Comparison of ENCODE assay signal across 8 mouse cellular contexts in the genomic region with DNA sequence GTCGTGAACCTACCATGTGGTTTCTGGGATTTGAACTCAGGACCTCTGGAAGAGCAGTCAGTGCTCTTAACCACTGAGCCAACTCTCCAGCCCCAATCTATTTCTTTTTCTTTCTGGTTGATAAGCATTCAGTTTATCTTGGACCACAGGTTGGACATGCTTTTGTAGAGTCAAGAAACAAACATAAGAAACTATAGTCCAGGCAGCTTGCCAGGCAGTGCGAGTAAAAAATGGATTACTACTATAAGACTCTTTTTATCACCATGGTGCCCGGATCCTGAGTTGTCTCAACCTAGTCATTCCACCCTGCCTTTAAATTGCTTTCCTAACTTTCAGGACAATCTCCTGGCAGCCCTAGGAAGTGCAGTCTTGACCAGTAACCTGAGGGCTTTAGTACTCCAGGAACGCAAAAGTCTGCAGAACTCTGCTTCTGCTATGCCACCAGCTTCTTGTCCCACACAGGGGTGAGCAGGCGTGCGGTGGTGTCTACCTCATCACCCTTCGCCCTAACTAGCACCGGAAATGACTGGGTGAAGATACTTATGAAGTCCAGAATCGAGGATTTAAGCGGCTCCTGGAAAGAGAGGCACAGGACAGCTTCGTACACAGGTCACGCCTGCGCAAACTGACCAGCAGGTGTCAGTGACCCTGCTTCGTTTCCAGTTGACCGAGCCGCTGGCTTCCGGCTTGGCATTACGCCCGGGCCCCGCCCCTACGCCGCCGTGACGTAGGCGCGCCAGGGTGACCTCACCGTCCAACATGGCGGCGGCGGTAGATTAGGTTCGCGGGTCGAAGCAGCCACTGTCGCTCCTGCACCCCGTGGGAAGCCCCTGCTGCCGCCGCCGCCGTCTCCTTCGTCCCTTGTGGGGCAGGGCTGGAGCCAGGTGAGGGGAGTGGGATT. TPM values are rescaled to one million over a fixed set of nuclear protein-coding genes. Genes with fewer than 3 reads are reported as not detected.
A peak's percentile ranks its signal among the peaks of the same experiment; 100 is the strongest.
DNase-seq lines count a peak whose midpoint lies in the region; ATAC-seq and TF ChIP-seq lines count a peak whose summit lies in the region.

Gene Bcl2l13 (plus strand): TSS at position 739 of the 901 bp plus-strand sequence.

- peaks cover 7 to 47% of the 10 kb centered on the region in 2 experiments for H3K36me3 ChIP-seq in MEL (ENCODE audit: control insufficient read depth in 1 of 2, insufficient read depth in 2 of 2, low read length in 2 of 2)
- peaks cover 22% of the 10 kb centered on the region for H3K36me3 ChIP-seq in hindbrain, embryonic 10.5 days
- no peaks in the 10 kb centered on the region for H3K36me3 ChIP-seq in lung, postnatal 0 days (ENCODE audit: insufficient read depth, low read length)

- TF ChIP-seq RAD21 in MEL (IDR thresholded peaks at IDR 0.05; ENCODE audit: low read depth, low read length), result no peak

- no peaks in the 10 kb centered on the region for H3K27me3 ChIP-seq in MEL (ENCODE audit: control insufficient read depth in 1 of 2, insufficient read depth in 2 of 2, low read length in 2 of 2)
- no peaks in the 10 kb centered on the region for H3K27me3 ChIP-seq in hindbrain, embryonic 10.5 days (ENCODE audit: insufficient read depth, poor library complexity, severe bottlenecking)
- H3K27me3 ChIP-seq in lung, postnatal 0 days (replicated peaks; ENCODE audit: insufficient read depth, low read length), result no peaks in the 10 kb centered on the region

- TF ChIP-seq CTCF in MEL (IDR thresholded peaks at IDR 0.05 in 2 of 3, conservative IDR thresholded peaks at IDR 0.05 in 1 of 3; ENCODE audit: control insufficient read depth in 1 of 3, insufficient read depth in 1 of 3, low read depth in 2 of 3, low read length in 3 of 3, poor library complexity in 1 of 3, severe bottlenecking in 1 of 3), result peak in 1 of 3 experiments; percentile 8; a peak in 1 of 6 replicates
- peak; percentile 74 for TF ChIP-seq CTCF in lung, postnatal 0 days (IDR thresholded peaks at IDR 0.05)

- ATAC-seq in frontal cortex, adult (ENCODE audit: low TSS enrichment), result peak; percentile 92
- peak; percentile 94 for ATAC-seq in lung, postnatal 0 days

- peaks cover 20 to 30% of the 10 kb centered on the region in 2 experiments for H3K4me1 ChIP-seq in MEL (ENCODE audit: control insufficient read depth in 1 of 2, insufficient read depth in 2 of 2, low read length in 2 of 2)
- H3K4me1 ChIP-seq in hindbrain, embryonic 10.5 days (replicated peaks), result peaks cover 18% of the 10 kb centered on the region
- peaks cover 2% of the 10 kb centered on the region; the same call in 1 of the 2 replicates for H3K4me1 ChIP-seq in lung, postnatal 0 days (ENCODE audit: insufficient read depth, low read depth, low read length)

- H3K27ac ChIP-seq in MEL (ENCODE audit: control insufficient read depth, low read depth, low read length), result peak within 1 kb of the TSS; percentile 99
- H3K27ac ChIP-seq in hindbrain, embryonic 10.5 days, result peak within 1 kb of the TSS; percentile 99
- peak within 1 kb of the TSS; percentile 96 for H3K27ac ChIP-seq in lung, postnatal 0 days (ENCODE audit: low read length)

- peak; percentile 51 to 59; a peak in 3 of 4 replicates for TF ChIP-seq EP300 in MEL (IDR thresholded peaks at IDR 0.05; ENCODE audit: low read depth in 1 of 2, low read length in 2 of 2)
- TF ChIP-seq EP300 in lung, postnatal 0 days (IDR thresholded peaks at IDR 0.05), result no peak

- peak within 1 kb of the TSS; percentile 75 to 99 for H3K4me3 ChIP-seq in MEL (ENCODE audit: control insufficient read depth in 1 of 2, insufficient read depth in 1 of 2, low read depth in 2 of 2, low read length in 2 of 2)
- H3K4me3 ChIP-seq in hindbrain, embryonic 10.5 days, result peak within 1 kb of the TSS; percentile 98
- peak within 1 kb of the TSS; percentile 84 for H3K4me3 ChIP-seq in lung, postnatal 0 days (ENCODE audit: low read depth, low read length)

- WGBS in hindbrain, embryonic 10.5 days, result 5% methylated on average over 40 of the region's 40 CpGs
- WGBS in lung, postnatal 0 days, result 2% methylated on average over 40 of the region's 40 CpGs

- peak; percentile 77 to 94 for TF ChIP-seq POLR2A in MEL (IDR thresholded peaks at IDR 0.05; ENCODE audit: control insufficient read depth in 1 of 2, insufficient read depth in 1 of 2, low read depth in 1 of 2, low read length in 2 of 2, poor library complexity in 1 of 2)

- peaks cover 41% of the 10 kb centered on the region for H3K79me2 ChIP-seq in MEL (ENCODE audit: control insufficient read depth, insufficient read depth, low read length, poor library complexity)

- no peaks in the 10 kb centered on the region for H3K9me3 ChIP-seq in MEL (replicated peaks; ENCODE audit: insufficient read depth, low read length)
- H3K9me3 ChIP-seq in hindbrain, embryonic 10.5 days, result 0 out of 2 replicates have a peak, but pooled peaks cover 4% of the 10 kb centered on the region
- H3K9me3 ChIP-seq in lung, postnatal 0 days (ENCODE audit: low read length), result no peaks in the 10 kb centered on the region

- peak; percentile 95 for DNase-seq in MEL (ENCODE audit: low read depth, low spot score)
- DNase-seq in cerebellum, adult 8-10 months, result peak; percentile 95
- DNase-seq in hindbrain, embryonic 10.5 days (ENCODE audit: low spot score), result peak; percentile 97
- peak; percentile 92 for DNase-seq in layer of hippocampus, adult 9-11 months
- peak; percentile 94 for DNase-seq in lung, postnatal 0 days (ENCODE audit: low spot score)
- DNase-seq in ovary, postnatal 14 days (ENCODE audit: low spot score), result peak; percentile 100
- peak; percentile 94 for DNase-seq in thymus, postnatal 14 days

- H3K9ac ChIP-seq in MEL (ENCODE audit: control insufficient read depth, low read depth, low read length, poor library complexity, severe bottlenecking), result peak within 1 kb of the TSS; percentile 98
- H3K9ac ChIP-seq in lung, postnatal 0 days (replicated peaks; ENCODE audit: low read depth), result peak within 1 kb of the TSS; percentile 96

- peak within 1 kb of the TSS; percentile 74 for H3K4me2 ChIP-seq in lung, postnatal 0 days (replicated peaks; ENCODE audit: low read depth, low read length)

TF ChIP-seq in MEL, 35 proteins besides CTCF, POLR2A, EP300 and RAD21 (continues in another document):
- no peak for TF ChIP-seq POLR2AphosphoS5 (IDR thresholded peaks at IDR 0.05; ENCODE audit: borderline replicate concordance, low read depth, low read length)
- TF ChIP-seq TCF12 (IDR thresholded peaks at IDR 0.05; ENCODE audit: low read depth, low read length), result peak; percentile 83
- no peak for TF ChIP-seq JUND (IDR thresholded peaks at IDR 0.05; ENCODE audit: low read depth, low read length)
- peak; percentile 45 for TF ChIP-seq NRF1 (IDR thresholded peaks at IDR 0.05; ENCODE audit: insufficient read depth, low read depth, low read length, poor library complexity, severe bottlenecking)
- TF ChIP-seq ZKSCAN1 (IDR thresholded peaks at IDR 0.05; ENCODE audit: low read depth, low read length), result no peak
- peak; percentile 88 for TF ChIP-seq TBP (IDR thresholded peaks at IDR 0.05; ENCODE audit: low read depth, low read length)
- TF ChIP-seq E2F4 (IDR thresholded peaks at IDR 0.05; ENCODE audit: borderline replicate concordance, low read depth, low read length), result peak; percentile 28; the same call in 1 of the 2 replicates
- peak; percentile 63; the same call in 1 of the 2 replicates for TF ChIP-seq MAZ (IDR thresholded peaks at IDR 0.05; ENCODE audit: low read depth, low read length)
- 0 out of 2 replicates have a peak, but pooled peaks have one; percentile 52 for TF ChIP-seq MAFK (IDR thresholded peaks at IDR 0.05; ENCODE audit: borderline replicate concordance, low read depth, low read length)
- peak; percentile 74 for TF ChIP-seq NELFE (IDR thresholded peaks at IDR 0.05; ENCODE audit: low read depth, low read length)
- TF ChIP-seq MAX (IDR thresholded peaks at IDR 0.05; ENCODE audit: low read length), result peak; percentile 64
- peak; percentile 39; the same call in 1 of the 2 replicates for TF ChIP-seq GATA1 (IDR thresholded peaks at IDR 0.05; ENCODE audit: low read depth, low read length)
- TF ChIP-seq UBTF (IDR thresholded peaks at IDR 0.05; ENCODE audit: borderline replicate concordance, insufficient read depth, low read depth, low read length), result no peak
- peak; percentile 79; the same call in 1 of the 2 replicates for TF ChIP-seq CHD1 (IDR thresholded peaks at IDR 0.05; ENCODE audit: low read depth, low read length)
- peak; percentile 42; the same call in 1 of the 2 replicates for TF ChIP-seq KAT2A (conservative IDR thresholded peaks at IDR 0.05; ENCODE audit: low read depth, low read length)
- TF ChIP-seq HCFC1 (IDR thresholded peaks at IDR 0.05; ENCODE audit: low read depth, low read length), result peak; percentile 82
- TF ChIP-seq MEF2A (IDR thresholded peaks at IDR 0.05; ENCODE audit: extremely low read depth, insufficient replicate concordance, low read depth, low read length, poor library complexity, severe bottlenecking), result no peak
- TF ChIP-seq TAL1 (IDR thresholded peaks at IDR 0.05; ENCODE audit: low read length), result peak; percentile 41; the same call in 1 of the 2 replicates
- TF ChIP-seq MYC (IDR thresholded peaks at IDR 0.05; ENCODE audit: low read depth, low read length), result no peak; the same call in 1 of the 2 replicates
- TF ChIP-seq ZMIZ1 (IDR thresholded peaks at IDR 0.05; ENCODE audit: low read depth, low read length), result peak; percentile 91; the same call in 1 of the 2 replicates
- TF ChIP-seq GABPA (IDR thresholded peaks at IDR 0.05; ENCODE audit: low read depth, low read length), result 0 out of 2 replicates have a peak, but pooled peaks have one; percentile 37
- no peak; the same call in 1 of the 2 replicates for TF ChIP-seq BHLHE40 (IDR thresholded peaks at IDR 0.05; ENCODE audit: borderline replicate concordance, low read depth, low read length)
- TF ChIP-seq ZNF384 (IDR thresholded peaks at IDR 0.05; ENCODE audit: low read depth, low read length), result peak; percentile 43; the same call in 1 of the 2 replicates
- TF ChIP-seq USF1 (IDR thresholded peaks at IDR 0.05; ENCODE audit: low read depth, low read length), result peak; percentile 30; the same call in 1 of the 2 replicates
- TF ChIP-seq USF2 (IDR thresholded peaks at IDR 0.05; ENCODE audit: borderline replicate concordance in 1 of 2, insufficient read depth in 1 of 2, low read depth in 1 of 2, low read length in 2 of 2), result no peak
- peak; percentile 84 for TF ChIP-seq ETS1 (IDR thresholded peaks at IDR 0.05; ENCODE audit: low read depth, low read length)
- TF ChIP-seq MXI1 (IDR thresholded peaks at IDR 0.05; ENCODE audit: low read depth, low read length), result peak; percentile 89
- TF ChIP-seq RCOR1 (IDR thresholded peaks at IDR 0.05; ENCODE audit: low read depth, low read length), result peak; percentile 54

RNA-seq across cellular contexts. Expression of gene Bcl2l13, which starts in this region (rescaled TPM):
- 48.0 and 49.9 TPM in 2 replicates for total RNA-seq in MEL (2012; rRNA removed)
- 10 to 100 TPM in 1 of 2 experiments, not detected in 1; 43.7 TPM for polyA plus RNA-seq in MEL (2012; ENCODE audit: insufficient read depth in 1 of 2, insufficient read length in 2 of 2, low read depth in 1 of 2, low replicate concordance in 2 of 2, missing spikeins in 1 of 2)
- polyA plus RNA-seq in hindbrain, embryonic 10.5 days (2016; fragmentation: Nextera tagmentation; extraction: Ambion mirVana), result 41.3 and 45.0 TPM in 2 replicates
- 12.3 and 14.0 TPM in 2 replicates for polyA plus RNA-seq in lung, postnatal 0 days (2015; fragmentation: Nextera tagmentation; extraction: Ambion mirVana)

Comparison
In these comparisons a context has a peak if more than half of its experiments do, and no peak if none do; other contexts are left out.
1. Peak in every context shown above with its lines: DNase-seq, ATAC-seq, H3K4me3 ChIP-seq and H3K27ac ChIP-seq.